Mouse (Mus musculus): ENCODE data around the gene Auh.

DNA sequence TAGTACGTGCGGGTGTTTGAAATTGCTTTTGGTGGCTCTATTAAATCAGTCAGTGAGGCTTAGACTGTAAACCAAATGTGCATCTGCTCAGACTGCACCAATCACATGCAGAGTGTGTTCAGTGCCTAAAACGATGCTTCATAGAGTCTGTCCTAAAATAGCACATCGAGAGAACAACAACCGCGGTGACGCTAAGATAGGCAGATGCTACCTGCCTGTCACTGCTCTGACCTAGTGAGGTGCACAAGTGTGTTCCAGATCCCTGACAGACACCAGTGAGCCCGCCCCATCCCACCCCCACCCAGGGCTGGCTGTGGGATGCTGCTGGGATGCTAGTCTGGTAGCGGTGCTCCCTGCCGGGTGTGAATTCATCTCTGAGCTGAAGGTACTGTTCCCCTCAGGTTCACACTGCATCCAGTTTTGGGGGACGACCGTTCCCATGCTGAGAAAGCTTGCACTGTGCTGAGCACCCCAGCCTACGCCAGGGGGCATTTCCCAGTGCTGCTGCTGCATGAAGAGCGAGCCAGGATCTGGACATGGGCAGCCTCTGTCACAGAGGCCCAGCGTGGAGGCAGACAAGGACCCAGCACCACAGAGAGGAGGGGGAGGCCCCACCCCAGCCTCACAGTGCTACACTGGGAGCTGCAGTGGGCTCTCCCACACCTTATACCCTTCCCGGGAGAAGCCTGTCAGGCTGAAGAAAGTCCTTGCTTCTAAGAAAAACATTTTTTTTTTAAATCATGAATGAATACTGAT, 70.2 kb downstream of the Auh start:
- TF ChIP-seq EP300 (IDR thresholded peaks at IDR 0.05; ENCODE audit: insufficient read depth, low read depth, low read length): no peak
- no peak for TF ChIP-seq POLR2A (IDR thresholded peaks at IDR 0.05; ENCODE audit: insufficient read depth, low read depth, low read length)
